Mouse (Mus musculus): ENCODE measurements around the gene Atp6v0e.

Atp6v0e gene

DNA sequence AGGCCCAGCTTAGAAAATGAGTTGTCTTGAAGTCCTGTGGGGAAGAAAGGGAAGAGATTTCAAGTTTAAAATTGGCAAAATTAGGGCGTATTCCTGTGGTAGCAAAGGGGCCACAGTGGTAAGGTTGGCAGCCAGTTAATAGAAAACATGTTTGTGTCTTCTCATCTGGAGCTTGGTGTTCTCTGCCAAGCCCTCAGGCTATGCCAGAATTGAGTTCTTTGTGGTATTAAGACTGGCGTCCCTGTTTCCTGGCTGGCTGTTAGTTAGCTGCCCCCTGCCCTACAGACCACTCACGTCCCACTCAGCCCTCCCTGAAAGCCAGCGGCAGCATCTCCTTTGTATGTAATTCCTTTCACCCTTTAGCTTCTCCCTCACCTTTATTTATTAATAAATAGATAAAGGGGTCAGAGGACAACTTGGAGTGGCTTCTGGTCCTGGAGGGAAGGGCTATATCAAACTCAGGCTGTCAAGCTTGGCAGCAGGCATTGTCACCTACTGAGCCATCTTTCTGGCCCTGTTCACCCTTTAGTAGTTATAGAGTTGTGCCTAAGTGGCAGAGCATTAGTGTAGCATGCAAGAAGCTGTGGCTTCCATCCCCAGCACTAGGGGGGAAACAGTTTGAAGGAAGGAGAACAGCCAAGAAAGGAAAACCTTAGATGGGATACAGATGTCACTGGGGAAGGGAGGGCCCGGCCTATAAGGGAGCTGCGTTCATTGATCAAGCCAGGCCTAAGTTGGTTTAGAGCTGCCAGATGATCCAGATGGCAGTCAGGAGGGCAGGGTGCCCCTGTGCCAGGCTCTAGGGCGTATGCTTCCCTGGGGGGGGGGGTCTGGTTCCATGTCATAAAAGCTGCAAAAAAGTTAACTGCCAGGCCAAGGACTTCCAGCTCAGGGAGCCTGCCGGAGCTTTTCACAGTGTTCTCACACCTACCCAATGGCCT is 26.0 kb downstream of the Atp6v0e start:
- peak; percentile 17 for DNase-seq

DNA sequence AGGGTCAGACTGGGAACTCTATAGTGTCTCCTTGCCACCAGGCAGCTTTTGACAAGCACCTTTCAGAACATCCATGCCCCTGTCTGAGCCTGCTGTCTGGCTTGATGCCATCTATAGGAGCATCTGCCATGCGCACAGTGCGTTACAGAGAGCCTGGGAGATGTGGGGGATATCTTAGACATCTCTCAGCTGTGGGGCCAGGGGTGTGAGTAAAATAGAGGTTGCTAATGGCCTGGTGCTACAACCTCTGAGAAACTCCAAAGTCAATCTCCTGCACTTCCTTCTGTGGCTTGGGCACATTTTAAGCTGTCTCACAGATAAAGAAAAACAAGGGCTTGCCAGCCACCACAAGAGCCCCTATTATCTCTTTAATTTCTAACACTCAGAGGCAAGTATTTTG is 26.8 kb downstream of the Atp6v0e start:
- DNase-seq: no peak

DNA sequence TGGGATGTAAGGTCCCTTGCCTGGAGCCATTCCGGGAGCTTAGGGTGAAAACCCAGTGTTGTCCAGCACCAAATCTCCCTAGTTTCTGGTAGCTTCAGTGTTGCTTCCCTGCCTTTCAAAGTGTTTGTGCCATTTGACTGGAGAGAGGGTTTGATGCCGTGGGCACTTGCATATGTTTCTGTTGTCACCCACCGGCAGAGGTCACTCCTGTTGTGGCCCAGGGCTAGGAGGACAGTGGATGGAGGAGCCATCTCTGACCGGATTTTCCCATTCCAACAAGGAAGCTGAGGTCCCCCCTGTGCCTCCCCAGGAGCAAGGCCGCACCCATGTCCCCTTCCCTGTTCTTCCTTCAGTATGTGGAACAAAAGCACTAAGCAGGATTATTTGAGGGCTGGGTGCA is 27.2 kb downstream of the Atp6v0e start:
- DNase-seq: no peak

DNA sequence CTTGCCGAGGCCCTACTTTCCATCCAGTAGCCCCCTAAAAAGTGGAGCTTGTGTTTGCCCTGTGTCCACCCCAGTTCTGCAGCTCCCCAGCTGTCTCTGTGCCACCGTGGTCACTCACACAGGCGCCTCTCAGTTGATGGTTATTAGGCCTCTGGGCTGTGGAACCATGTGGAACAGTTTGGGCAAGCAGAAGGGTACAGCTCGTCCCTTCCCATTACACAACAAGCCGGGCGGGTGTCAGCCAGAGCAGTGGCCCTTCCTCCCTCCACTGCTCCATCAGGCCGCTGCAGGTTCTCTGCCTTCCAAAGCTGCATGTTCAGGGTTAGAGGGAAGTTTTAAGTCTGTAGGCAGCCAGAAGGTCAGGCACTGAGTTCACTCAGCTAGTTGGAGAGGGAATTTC is 28.1 kb downstream of the Atp6v0e start:
- DNase-seq: peak; percentile 55

DNA sequence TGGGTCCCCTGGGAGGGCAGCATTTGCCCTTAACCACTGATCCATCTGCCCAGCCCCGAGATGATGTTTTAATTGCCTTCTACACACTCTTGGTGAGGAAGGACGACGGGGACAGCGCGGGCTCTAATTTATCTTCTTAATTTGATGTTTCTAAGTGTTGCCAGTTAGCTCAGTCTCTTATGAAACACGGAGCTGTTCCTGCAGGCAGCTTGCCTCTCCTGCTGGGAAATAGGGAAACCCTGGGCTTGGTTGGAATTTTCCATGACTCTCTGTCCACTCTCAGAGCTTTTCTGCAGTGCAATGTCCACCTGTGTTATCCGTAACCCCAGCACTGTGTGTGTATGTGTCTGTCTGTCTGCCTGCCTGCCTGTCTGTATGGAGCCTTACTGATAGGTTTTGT is 30.4 kb downstream of the Atp6v0e start:
- no peak for DNase-seq

DNA sequence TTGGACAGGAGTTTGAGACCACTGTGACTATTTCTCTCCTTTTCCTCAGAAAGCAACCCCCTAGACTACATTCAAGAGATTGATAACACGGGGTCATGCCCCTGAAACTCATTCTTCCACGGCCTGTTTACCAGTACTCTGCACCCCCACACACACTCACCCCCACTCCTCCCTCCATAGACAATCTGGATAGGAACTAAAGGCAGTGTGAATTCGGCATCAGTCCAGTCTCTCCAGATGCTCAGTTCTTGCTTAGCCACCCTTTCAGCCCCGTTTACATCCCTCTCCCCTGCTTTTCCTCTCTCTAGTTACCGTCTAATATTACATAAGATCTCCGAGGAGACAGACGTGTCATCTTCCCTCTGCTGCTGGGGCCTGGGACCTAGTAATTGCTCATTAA is 31.1 kb downstream of the Atp6v0e start:
- DNase-seq: no peak

DNA sequence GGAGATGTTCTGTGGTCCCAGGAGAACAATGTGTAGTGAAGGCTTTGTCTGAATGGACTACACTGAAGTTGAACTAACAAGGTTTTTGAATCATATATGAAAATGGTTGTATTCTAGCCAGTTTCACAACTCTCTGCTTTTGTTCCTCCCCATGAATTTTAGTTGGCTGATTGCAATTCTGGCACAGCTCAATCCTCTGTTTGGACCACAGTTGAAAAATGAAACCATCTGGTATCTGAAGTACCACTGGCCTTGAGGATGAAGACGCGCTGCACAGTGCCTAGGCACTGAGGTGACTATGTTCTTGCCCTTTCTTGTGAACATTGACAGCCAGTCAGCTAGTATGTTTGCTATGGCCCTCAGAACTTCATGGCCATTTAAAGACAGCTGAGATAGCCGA is 32.2 kb downstream of the Atp6v0e start:
- DNase-seq: no peak

DNA sequence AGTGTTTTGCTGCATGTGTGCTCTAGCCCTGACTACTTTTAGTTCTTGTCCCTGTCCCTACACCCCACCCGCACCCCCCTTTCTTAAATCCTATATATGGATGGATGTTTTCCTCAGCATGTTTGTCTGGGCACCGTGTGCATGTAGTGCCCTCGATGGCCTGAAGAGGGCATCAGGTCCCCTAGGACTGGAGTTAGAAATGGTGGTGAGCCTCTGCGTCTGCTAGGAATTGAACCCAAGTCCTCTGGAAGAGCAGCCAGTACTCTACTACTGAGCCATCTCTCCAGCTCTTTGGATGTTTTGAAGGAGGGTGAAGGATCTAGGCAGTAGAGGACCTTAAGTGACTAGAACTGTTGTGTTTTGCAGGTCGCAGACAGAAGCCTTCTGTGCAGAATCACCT is 35.8 kb downstream of the Atp6v0e start:
- DNase-seq: peak; percentile 24

DNA sequence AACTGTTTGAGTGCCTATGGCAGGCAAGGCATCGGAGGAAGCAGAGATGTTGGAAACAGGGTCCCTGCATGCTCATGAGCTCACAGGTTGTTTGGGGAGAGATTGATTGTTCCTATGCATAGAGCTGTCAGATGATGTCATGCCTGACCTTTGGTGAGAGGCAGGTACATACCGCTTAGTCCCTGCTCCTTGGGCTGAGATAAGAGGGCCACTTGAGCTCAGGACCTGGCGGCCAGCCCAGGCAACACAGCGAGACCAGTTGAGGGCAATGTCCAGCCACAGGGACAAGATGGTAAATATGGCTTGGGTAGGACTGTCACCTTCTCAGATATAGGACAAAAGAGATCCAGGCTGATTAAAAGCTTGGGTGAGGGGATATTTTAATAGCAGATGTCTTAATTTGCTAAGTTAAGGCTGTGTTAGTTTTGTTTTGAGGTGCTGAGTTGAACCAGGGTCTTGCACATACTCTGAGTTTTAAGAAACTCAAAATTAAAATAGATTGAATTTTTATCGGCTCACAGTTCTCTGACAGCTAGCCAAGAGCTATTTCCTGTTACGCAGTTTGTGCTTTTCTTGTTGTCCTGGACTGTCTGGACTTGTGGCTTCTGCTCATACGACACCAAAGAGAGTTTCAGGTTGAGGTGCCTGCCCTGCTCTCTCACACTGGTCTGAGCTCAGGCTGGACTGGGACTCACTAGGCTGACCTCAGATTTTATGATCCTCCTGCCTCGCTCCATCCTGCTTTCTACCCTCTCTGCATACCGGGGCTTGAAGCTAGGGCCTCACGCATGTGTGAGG is 37.0 kb downstream of the Atp6v0e start:
- peak; percentile 92 for DNase-seq

DNA sequence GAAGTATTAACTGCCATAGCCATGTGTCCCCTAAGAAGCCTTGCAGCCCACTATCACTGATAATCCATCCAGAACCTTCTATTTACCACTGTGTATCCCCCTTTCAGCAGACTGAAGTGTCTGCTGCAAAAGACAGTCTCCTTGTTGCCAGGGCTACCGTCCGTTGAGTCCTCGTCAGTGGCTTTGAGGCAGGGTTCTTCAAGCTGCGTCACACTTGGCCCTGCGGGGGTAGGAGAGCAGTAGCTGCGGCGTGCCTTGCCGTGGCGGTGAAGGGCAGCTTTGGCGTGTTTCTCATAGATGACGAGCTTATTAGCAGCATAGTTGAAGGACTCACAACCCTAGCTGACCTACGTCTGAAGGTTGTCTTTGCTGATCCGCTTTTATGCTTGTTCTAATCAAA is 38.5 kb downstream of the Atp6v0e start:
- no peak for DNase-seq

DNA sequence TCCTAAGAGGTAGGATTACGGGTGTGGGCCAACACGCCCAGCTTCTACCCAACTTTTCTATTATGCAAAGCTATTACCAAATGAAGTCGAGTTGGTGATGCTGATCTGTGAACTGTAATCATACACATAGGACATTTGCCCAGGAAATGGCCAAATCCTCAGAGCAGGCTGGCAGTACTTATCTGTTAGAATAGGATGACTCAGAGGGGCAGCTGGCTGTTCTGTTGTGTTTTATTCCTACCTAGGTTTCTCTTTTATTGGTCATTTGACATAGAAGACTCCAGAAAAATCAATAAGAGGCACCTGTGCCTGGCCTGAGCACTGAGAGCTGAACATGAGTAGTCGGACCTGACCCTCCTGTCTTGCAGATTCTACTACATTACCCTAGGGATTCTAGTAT is 39.6 kb downstream of the Atp6v0e start:
- DNase-seq: no peak

DNA sequence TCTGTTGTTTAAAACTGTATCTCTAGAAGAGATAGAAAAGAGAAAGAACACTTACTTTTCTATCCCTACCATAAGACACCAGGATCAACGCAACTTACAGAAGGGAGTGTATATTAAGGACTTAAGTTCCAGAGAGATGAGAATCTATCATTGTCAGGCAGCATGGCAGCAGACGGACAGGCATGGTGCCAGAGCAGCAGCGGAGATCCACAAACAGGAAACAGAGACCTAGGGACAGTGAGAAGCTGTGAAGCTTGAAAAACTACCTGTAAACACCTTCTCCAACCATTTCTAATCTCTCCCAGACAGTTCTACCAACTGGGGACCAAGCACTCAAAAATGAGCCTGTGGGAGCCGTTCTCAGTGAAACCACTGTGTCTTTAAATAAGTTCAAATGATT is 40.6 kb downstream of the Atp6v0e start:
- DNase-seq: no peak

DNA sequence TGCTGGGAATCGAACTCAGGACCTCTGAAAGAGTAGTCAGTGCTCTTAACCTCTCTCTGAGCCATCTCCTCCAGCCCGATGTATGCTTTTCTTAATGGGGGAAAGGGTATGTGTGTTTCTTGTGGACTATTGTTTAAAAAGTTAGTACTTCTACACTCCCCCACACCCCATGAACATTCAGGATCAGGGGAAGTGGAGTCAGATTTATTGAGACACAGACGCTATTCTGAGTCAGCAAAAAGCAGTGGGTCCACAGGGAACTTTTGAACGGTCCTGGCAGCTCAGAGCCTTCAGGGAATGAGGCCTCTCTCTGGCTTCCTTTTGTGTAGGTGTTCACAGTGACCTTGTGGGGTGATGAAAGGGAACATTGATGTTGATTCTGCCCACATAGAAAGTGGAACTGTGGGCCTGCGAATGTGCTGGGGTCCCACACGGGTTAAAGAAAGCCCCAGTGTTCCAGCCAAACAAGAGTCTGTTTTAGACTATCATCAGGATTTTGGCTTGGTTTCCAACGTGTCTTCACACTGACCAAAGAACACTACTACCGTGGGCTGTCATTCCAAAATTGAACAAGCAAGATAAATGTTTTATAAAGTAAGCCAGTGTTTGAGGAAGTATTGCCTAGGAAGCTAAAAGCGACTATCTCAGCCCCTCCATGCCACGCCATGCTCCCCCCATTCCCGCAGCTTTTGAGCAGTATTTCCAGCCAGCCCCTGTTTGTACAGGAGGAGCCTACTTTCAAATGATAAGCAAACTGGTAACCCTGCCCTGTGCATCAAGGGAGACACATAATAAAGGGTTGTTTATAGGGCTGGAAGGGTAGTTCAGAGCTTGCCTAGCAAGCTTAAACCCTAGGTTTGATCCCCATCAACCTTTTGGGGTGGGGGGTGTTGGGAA is 42.7 kb downstream of the Atp6v0e start:
- no peak for DNase-seq

DNA sequence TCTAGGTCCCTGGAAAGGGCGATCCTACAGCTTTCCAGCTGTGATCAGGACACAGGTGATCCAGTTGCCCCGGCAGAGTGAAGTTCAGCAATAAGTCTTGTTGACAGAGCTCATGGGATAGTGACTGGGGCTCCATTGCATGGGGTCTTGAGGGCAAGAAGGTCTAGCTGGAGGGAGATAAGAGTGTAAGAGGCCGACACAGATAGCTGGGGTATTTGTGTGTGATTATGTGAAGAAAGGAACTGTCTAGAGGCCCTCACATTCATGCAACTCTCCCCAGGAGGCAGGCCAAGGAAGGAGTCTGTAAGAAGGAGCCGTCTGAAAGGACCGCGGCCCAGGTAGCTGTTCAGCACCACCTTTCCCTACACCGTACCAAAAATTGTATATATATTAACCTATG is 44.0 kb downstream of the Atp6v0e start:
- DNase-seq: no peak

DNA sequence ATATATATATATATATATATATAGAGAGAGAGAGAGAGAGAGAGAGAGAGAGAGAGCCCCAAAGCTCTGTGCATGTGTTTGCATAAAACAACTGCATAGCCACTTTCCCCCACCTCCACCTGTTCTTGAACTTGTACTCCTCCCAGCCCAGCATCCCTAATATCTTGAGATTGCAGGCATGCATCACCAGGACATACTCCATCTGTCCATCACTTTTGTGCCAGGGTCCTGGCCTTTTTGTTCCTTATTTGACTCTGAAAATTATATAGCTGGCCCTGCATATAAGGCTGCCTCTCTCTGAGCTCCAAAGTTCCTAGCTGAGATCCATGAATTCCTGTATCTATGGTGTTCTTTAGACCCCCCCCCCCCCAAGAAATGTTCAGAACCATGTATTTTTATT is 45.5 kb downstream of the Atp6v0e start:
- DNase-seq: no peak

DNA sequence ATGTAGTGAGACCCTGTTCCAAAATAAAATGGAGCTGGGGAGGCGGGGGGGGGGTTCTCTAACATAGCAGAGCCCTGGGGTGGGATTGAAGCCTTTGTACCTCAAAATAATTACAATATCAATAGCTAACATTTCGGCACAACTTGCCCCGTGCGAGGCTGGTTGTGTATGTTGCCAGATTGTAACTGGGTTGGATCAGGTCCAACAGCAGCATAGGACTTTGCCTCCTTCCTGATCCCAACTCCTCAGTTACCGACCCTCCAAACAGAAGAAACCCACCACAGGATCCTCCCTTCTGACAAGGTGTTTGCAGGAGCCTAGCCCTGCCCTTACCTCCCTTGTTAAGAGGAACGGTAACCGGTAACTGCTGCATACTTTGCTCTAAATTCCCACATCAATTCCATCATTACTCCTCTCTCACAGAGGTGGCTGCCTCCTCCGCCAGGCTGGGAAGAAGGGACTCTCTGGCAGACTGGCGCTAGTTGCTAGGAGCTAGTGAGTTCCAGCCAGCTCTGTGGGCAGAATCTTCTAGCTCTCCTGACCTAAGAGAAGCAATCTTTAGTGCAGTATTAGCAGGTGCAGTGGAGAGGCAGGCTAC is 46.1 kb downstream of the Atp6v0e start:
- DNase-seq: no peak

DNA sequence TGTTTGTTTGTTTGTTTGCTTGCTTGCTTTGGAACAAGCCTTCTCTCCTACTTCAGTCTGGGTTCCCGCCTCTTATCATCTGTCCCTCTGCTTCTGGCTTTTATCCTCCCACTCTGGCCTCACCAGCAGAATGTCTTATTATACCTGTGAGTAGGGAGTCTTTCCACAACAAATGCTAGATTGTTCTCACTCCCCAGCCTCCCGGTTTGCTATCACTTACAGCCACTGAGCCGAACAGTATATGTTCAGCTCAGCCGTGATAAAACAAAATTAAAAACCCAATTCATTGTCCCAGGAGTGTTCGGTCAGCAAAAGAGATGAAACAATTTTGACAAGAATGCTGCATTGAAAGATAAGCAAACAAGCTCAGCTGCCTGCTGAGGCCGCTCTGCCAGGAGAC is 47.0 kb downstream of the Atp6v0e start:
- DNase-seq: no peak

DNA sequence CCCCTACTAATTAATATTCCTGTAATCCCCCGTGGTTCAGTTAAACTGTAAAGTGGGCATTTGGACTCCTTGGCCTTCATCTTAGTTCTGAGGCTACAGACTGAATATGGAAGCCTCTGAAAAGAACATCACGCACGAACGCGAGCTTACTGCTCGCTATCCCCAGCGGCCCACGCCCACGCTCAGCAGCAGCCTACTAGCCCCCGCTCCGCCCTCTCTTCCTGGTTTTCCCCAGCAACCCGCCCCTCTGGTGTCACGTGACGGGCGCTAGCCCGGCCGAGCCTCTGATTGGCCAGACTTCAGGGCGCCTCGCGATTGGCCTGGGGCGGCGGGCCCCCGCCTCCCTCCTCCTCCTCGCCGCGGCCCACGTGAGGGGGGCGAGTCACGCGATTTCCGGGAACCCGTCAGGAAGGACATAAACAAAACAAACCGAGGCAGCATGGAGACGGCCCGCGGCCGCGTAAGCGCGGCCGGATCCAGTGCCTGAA is 52.3 kb downstream of the Atp6v0e start, which contains the start of gene Crebrf:
Gene Crebrf (plus strand): TSS at position 380 of the 488 bp plus-strand sequence.
- DNase-seq: peak; percentile 99

DNA sequence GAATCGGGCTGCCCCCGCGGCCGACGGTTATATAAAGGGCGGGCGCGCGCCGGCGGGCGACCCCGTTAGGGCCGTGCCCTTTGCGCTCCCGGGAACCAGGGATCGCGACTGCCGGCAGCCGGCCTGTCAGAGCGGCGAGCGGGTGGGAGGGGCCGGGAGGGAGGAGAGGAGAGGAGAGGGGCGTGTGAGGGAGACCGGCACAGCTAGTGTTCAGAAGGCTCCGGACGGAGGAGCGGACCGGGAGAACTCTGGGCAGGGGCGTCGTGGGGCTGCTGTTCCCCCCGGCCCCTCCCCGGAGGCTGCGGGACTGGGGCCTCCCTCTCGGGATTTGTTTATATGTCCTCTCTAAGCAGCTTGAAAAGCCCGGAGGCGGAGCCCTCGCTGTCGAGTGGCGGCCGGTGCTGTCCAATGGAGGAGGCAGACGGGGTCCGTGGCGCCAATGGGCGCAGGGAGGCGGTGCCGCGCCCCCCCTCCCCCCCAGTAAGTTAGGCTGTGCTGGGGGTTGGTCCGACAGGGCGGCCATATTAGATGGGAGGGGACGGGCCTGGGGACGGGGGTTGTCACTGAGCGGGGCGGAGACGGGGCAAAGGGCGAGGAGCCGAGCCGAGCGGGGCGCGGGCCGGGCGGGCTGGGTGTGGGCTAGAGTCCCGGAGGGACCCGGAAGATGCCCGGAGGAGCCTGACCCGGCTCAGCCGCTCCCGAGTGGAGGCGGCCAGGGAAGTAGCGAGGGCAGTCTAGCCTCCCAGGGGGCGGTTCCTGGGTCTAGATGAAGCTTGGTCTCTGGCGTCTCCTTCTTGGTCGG is 53.1 kb downstream of the Atp6v0e start:
- DNase-seq: peak; percentile 98

DNA sequence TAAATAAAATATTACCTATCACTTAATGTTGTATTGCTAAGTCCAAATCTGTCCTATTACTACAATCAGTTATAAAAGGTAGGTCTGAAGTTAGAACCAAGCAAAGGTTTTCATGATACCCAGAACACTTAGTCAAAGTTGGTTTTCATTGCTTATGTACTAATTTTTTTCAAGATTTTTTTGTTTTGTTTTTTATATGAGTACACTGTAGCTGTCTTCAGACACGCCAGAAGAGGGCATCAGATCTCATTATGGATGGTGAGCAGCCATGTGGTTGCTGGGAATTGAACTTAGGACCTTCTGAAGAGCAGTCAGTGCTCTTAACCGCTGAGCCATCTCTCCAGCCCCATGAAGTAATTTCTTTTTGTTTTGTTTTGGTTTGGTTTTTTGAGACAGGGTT is 54.8 kb downstream of the Atp6v0e start:
- no peak for DNase-seq

DNA sequence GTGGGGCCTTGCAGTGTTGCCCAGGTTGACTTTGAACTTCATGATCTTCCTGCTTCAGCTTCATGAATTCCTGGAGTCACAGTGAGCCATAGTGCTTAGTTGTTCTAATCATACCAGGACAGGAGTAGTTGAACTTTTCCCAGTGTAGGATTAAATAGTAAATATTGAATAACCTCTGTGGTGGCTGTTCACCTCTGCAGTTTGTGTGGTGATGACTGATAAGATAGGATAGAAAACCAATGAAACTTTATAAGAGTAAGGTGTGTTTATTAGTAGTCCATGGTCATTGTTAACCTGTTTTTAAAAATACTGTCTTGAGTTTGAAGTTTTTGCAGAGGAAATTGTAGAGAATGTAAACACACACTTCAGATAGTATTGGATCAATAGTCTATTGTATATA is 56.4 kb downstream of the Atp6v0e start:
- no peak for DNase-seq
